In the genomic region with DNA sequence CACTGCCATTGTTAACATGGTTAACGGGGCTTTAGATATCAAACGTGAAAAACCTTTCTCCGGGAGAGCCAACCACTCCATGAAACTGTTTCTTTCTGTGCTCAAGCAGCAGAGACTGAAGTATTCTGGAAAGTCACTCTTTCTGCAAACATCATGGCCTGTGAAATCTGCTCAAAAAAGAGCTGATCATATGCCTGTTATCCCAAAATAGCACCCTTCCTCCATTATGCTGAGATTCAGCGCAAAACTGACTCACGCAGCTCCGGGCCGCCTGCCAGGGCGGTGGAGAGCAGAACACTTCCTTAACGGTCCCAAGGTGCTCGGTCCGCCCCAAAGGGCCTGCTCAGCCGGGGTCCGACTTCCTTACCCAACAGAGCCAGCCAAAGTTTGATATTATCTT, we compare ENCODE assay signal across 12 mouse cellular contexts.
DNase-seq lines count a peak whose midpoint lies in the region.
"Had no signal": no experiment of that assay in that cellular context is flagged by ENCODE, and none has a peak within 500 bp of the region (broad histone marks: within the 10 kb centered on the region; RNA-seq: fewer than 3 reads in every experiment).

No protein-coding gene starts in this region.

- peak; percentile 63 for DNase-seq in cerebellum, adult 11-12 months
- DNase-seq in cerebellum, postnatal 4 days (ENCODE audit: low spot score in 2 of 2) = no peak
- DNase-seq in cerebellum, postnatal 10 days = peak; percentile 18 to 24
- peak; percentile 75 for DNase-seq in layer of hippocampus, adult 9-11 months
- peak; percentile 85 to 88 for DNase-seq in right cerebral cortex, adult 2 months (ENCODE audit: low spot score in 2 of 2)
- no peak for DNase-seq in lung, postnatal 10 days
- DNase-seq in c-Kit-positive CD71-positive TER-119-positive erythroid progenitor cells, embryonic 14.5 days (ENCODE audit: low spot score) = no peak
- DNase-seq in retina, postnatal 1 day = no peak
- DNase-seq: adrenal gland, postnatal 10 days; kidney, postnatal 25 days; liver, postnatal 0 days; thymus, adult 2 months had no signal

Comparison
In these comparisons a context has a peak if more than half of its experiments do, and no peak if none do; other contexts are left out.
1. DNase-seq: peak in cerebellum, adult 11-12 months (single experiment), cerebellum, postnatal 10 days (2 of 2), layer of hippocampus, adult 9-11 months (single experiment) and right cerebral cortex, adult 2 months (2 of 2); none in cerebellum, postnatal 4 days (0 of 2), lung, postnatal 10 days (single experiment), c-Kit-positive CD71-positive TER-119-positive erythroid progenitor cells, embryonic 14.5 days (single experiment) and retina, postnatal 1 day (single experiment).